Mouse (Mus musculus) kidney, adult 2 months (tissue): Measurements from ENCODE around the gene Olfr279.

ENCODE experiments used
- CTCF ChIP-seq: fragments of 200-500 bp; conservative IDR thresholded peaks from 2 replicates; pipeline ENCODE4 v1.5.1; 2011; ENCODE audit warnings: low read depth, mild to moderate bottlenecking, control low read depth, low read length, moderate library complexity, mixed read lengths; ENCODE audit not compliant: insufficient read depth, insufficient read length
- POLR2A ChIP-seq: fragments of 200-500 bp; IDR thresholded peaks from one replicate; pipeline ENCODE4 v1.6.1; 2011; ENCODE audit warnings: low read depth, low read length, control low read depth

- no peak for TF ChIP-seq CTCF
- TF ChIP-seq POLR2A, result no peak
Measured at GRCm38 (mm10) chr15:98536828-98537510, 44.8 kb downstream of the Olfr279 start.
